Comparison of ENCODE assay signal across 15 mouse cellular contexts in genomic region chr2:156542410-156542809, GRCm38 (mm10).
"Had no signal": no experiment of that assay in that cellular context is flagged by ENCODE, and none has a peak within 500 bp of the region (broad histone marks: within the 10 kb centered on the region; RNA-seq: fewer than 3 reads in every experiment).

No protein-coding gene starts in this region.

- DNase-seq: retina, postnatal 1 day; right cerebral cortex, postnatal 14 days; right cerebral cortex, postnatal 25 days; right cerebral cortex, postnatal 4 days; spleen, adult 18-20 months; thymus, adult 18-20 months; thymus, adult 2 months; thymus, postnatal 14 days; thymus, postnatal 25 days; thymus, postnatal 36 days; thymus, postnatal 4 days had no signal

- H3K4me3 ChIP-seq: neural tube, embryonic 12.5 days; neural tube, embryonic 13.5 days; neural tube, embryonic 15.5 days; stomach, embryonic 15.5 days had no signal

- H3K27ac ChIP-seq: neural tube, embryonic 12.5 days; neural tube, embryonic 13.5 days; neural tube, embryonic 15.5 days; stomach, embryonic 15.5 days had no signal
